Mouse (Mus musculus) mouse embryonic stem cell (cell line): ENCODE results near the gene Itih4.

ENCODE experiments used
- in situ Hi-C, 2 experiments: fragments of 300-500 bp; cut with MboI; formaldehyde crosslinking; loops; 1 replicate in 1 of 2; 3 replicates in 1 of 2; pipeline ENCODE4 v1.14.3; 2019 to 2020; ENCODE audit warnings: low sequenced_read_pairs in 2 of 2, low pct_unique_long_range_greater_than_20kb in 1 of 2, mixed read lengths in 1 of 2; ENCODE audit not compliant: unreplicated experiment in 1 of 2

Itih4 gene

GRCm38 (mm10) chr14:30886204-30886603 is at the start of gene Itih4:
Gene Itih4 (plus strand): TSS chr14:30886476.
- in situ Hi-C loops, result no loop called here

- in situ Hi-C loops, result no loop called here
Measured at GRCm38 (mm10) chr14:30837416-30837996, 48.8 kb upstream of the Itih4 start.

- in situ Hi-C loops, result loop anchor here in 1 of 2 experiments (5.0 kb wide), 1 partner anchor 36 kb away; no protein-coding TSS in a partner anchor
Measured at GRCm38 (mm10) chr14:30843701-30844100, 42.6 kb upstream of the Itih4 start.

- in situ Hi-C loops, result no loop called here
Measured at GRCm38 (mm10) chr14:30850504-30850903, 35.8 kb upstream of the Itih4 start.

GRCm38 (mm10) chr14:30852325-30852724 is 34.0 kb upstream of the Itih4 start:
- in situ Hi-C loops, result no loop called here

- in situ Hi-C loops, result no loop called here
Measured at GRCm38 (mm10) chr14:30855316-30855715, 31.0 kb upstream of the Itih4 start.

- in situ Hi-C loops, result no loop called here
Measured at GRCm38 (mm10) chr14:30856885-30857507, 29.3 kb upstream of the Itih4 start.

- in situ Hi-C loops, result no loop called here
Measured at GRCm38 (mm10) chr14:30857990-30858389, 28.3 kb upstream of the Itih4 start.

- in situ Hi-C loops, result no loop called here
Measured at GRCm38 (mm10) chr14:30861421-30862125, 24.7 kb upstream of the Itih4 start.

GRCm38 (mm10) chr14:30862368-30862767 is 23.9 kb upstream of the Itih4 start:
- in situ Hi-C loops, result no loop called here

GRCm38 (mm10) chr14:30865311-30865710 is 21.0 kb upstream of the Itih4 start:
- in situ Hi-C loops, result no loop called here

GRCm38 (mm10) chr14:30867042-30867441 is 19.2 kb upstream of the Itih4 start:
- in situ Hi-C loops, result no loop called here

- in situ Hi-C loops, result no loop called here
Measured at GRCm38 (mm10) chr14:30868826-30869225, 17.4 kb upstream of the Itih4 start.

- in situ Hi-C loops, result no loop called here
Measured at GRCm38 (mm10) chr14:30869391-30869801, 16.9 kb upstream of the Itih4 start.

- in situ Hi-C loops, result no loop called here
Measured at GRCm38 (mm10) chr14:30870206-30871147, 15.8 kb upstream of the Itih4 start.

GRCm38 (mm10) chr14:30874095-30874700 is 12.1 kb upstream of the Itih4 start:
- in situ Hi-C loops, result no loop called here

GRCm38 (mm10) chr14:30875130-30875865 is 11.0 kb upstream of the Itih4 start:
- in situ Hi-C loops, result no loop called here

GRCm38 (mm10) chr14:30875955-30876354 is 10.3 kb upstream of the Itih4 start:
- in situ Hi-C loops, result no loop called here
